Comparison of ENCODE assay signal across 26 mouse cellular contexts in the genomic region with DNA sequence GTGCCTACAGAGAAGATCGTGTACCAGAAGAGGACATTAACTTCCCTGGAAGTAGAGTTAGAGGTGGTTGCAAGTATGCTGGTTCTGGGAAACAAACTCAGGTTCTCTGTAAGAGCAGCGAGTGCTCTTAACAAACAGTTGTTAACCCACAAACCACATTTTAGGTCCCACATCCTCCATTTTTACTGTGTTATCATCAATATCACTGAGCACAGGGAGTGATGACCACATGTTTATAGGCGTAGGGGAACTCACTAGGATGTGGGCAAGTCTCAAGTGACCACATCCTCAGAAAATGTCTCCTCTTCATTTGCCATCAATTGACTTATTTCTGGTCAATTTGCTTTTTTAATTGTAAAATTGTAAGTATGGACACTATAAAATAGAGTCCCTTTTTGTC. TPM values are rescaled to one million over a fixed set of nuclear protein-coding genes. Genes with fewer than 3 reads are reported as not detected.
DNase-seq lines count a peak whose midpoint lies in the region; ATAC-seq lines count a peak whose summit lies in the region.
"Had no signal": no experiment of that assay in that cellular context is flagged by ENCODE, and none has a peak within 500 bp of the region (broad histone marks: within the 10 kb centered on the region; RNA-seq: fewer than 3 reads in every experiment).

No protein-coding gene starts in this region.

- DNase-seq in 416B (ENCODE audit: low read depth) (peak; percentile 97), MEL-GATA-1-ER (ENCODE audit: extremely low read depth, low read depth) (peak; percentile 8)
- DNase-seq in spleen, postnatal 4 days (ENCODE audit: low spot score in 2 of 2): no peak
- DNase-seq in yolk sac, embryonic 10.5 days (ENCODE audit: low spot score): no peak
- no peak for DNase-seq in c-Kit-positive CD71-positive TER-119-positive erythroid progenitor cells, embryonic 14.5 days (ENCODE audit: low spot score)
- DNase-seq: adrenal gland, adult 2 months; adrenal gland, postnatal 14 days; cerebellum, adult 11-12 months; cerebellum, adult 8-10 months; cerebellum, postnatal 10 days; cerebellum, postnatal 36 days; forebrain, postnatal 0 days; gastrocnemius, postnatal 10 days; gastrocnemius, postnatal 36 days; heart, adult 11 months; heart, postnatal 10 days; heart, postnatal 36 days had no signal

- ATAC-seq in granulocyte monocyte progenitor cell, adult 5-6 weeks (replicated peaks; ENCODE audit: poor library complexity, severe bottlenecking): peak; percentile 94
- peak; percentile 89 for ATAC-seq in megakaryocyte, adult 5-6 weeks (ENCODE audit: poor library complexity, severe bottlenecking)
- no peak for ATAC-seq in megakaryocyte-erythroid progenitor cell, adult 5-6 weeks (replicated peaks; ENCODE audit: low FRiP score, low TSS enrichment, poor library complexity, severe bottlenecking)
- ATAC-seq: forebrain, embryonic 14.5 days; forebrain, postnatal 0 days; hindbrain, postnatal 0 days; intestine, postnatal 0 days; Patski had no signal

RNA-seq across cellular contexts. Expression of a gene that starts 14.1 kb away (rescaled TPM):
- total RNA-seq in granulocyte monocyte progenitor cell, adult 5-6 weeks (2014; fragmentation: Nextera tagmentation): not detected in 2 replicates
- total RNA-seq in granulocyte monocyte progenitor cell, adult 5-6 weeks (2017): not detected in 2 replicates
- not detected in 2 replicates for total RNA-seq in megakaryocyte, adult 5-6 weeks (2015)
- not detected in 2 replicates for total RNA-seq in megakaryocyte, adult 5-6 weeks (2017)
- total RNA-seq in megakaryocyte-erythroid progenitor cell, adult 5-6 weeks (2014; fragmentation: Nextera tagmentation): not detected in 2 replicates
- not detected in 2 replicates for total RNA-seq in megakaryocyte-erythroid progenitor cell, adult 5-6 weeks (2017)
- total RNA-seq: ES-E14; gastrocnemius, postnatal 36 days; heart, adult 8-10 months; heart, postnatal 10 days; heart, postnatal 36 days had no signal

Comparison
In these comparisons a context has a peak if more than half of its experiments do, and no peak if none do; other contexts are left out.
1. DNase-seq: peak in 416B (single experiment) and MEL-GATA-1-ER (single experiment); none in spleen, postnatal 4 days (0 of 2), yolk sac, embryonic 10.5 days (single experiment) and c-Kit-positive CD71-positive TER-119-positive erythroid progenitor cells, embryonic 14.5 days (single experiment).